Mouse (Mus musculus) cerebellum, adult 11-12 months (tissue): ENCODE measurements around the gene Irs2.

Source experiments
- DNase-seq: peaks from one replicate; pipeline ENCODE4 v3.0.0; 2022

Gene Irs2

DNA sequence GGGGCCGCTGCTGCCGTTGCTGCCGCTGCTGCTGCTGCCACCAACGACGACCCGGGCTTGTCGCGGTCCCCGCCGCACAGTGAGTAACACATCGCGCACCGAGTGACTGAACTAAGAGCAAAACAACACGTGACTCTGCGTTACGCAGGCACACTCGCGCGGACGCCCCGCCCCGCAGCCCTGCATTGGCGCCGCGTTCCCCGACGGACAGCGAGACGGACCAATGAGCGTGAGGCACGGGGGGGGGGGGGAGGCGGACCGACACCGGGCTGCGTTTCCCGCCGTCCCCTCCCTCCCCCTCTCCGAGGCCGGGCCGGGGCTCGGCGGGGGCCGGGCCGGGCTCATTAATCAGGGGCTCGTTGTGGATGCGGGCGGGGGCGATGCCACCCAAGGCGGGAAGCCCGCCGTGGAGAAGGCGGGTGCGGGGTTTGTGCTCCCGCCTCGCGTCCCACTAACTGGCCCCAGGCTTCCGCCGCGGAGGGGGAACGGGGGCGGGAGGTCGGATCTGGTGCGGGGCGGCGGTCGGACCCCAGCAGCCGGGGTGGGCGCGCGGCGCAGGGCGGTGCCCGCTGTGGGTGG is 673 bp upstream of the Irs2 start:
- peak; percentile 98 for DNase-seq

DNA sequence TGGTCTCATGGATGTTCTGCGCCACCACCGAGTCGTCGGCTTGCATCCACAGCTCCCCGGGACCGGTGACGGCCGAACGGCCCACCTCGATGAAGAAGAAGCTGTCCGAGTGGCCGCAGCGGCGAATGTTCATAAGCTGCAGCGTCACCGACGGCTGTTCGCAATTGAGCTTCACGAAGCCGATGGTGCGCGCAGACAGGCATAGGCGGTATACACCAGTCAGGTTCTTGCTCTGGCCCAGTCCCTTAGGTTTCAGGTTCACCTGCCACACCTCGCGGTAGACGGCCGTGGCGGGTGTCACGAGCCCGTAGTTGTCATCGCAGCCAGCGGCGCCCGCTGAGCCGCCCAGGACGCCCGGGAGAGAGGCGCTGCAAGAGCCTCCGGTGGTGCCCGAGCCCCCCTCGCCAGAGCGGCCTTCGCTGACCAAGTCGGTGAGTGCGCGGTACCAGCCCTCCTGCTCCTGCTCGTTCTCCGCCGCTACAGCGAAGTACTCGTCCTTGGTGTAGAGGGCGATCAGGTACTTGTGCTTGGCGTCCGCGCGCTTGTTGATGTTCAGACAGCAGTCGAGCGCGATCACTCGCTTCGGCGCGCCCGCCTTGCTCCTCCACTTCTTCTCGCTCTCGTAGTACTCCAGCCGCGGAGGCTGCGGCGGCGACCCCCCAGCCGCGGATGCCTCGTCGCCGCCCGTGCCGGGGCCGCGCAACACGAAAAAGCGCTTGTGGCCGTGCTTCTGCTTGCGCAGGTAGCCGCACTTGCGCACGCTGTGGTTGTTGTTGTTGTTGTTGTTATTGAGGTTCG is 478 bp downstream of the Irs2 start:
- DNase-seq, result peak; percentile 78

DNA sequence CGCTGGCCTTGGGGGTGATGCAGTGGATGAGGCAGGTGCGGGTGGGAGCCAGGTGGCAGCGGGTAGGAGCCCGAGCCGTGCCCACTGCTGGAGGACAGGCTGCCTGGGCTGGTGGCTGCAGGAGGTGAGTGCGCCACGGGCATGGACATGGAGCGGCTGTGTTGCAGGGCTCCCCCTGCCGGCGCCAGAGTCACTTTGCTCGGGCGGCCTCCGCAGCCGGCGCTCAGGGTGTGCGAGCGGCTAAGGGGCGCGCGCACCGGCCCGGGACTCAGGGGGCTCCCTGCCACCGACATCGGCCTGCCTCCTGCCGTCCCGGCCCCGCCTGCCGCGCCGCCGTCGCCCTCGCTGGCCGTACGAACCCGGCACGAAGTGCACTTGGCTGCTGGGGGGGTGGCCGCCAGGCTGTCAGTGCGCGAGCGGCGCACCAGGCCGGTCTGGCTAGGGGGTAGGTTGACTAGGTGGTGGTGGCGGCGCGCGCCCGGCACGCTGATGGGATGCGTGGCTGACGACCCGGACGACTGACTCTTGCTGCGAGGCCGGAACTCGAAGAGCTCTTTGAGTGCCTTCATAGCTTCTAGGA is 1.2 kb downstream of the Irs2 start:
- peak; percentile 91 for DNase-seq

DNA sequence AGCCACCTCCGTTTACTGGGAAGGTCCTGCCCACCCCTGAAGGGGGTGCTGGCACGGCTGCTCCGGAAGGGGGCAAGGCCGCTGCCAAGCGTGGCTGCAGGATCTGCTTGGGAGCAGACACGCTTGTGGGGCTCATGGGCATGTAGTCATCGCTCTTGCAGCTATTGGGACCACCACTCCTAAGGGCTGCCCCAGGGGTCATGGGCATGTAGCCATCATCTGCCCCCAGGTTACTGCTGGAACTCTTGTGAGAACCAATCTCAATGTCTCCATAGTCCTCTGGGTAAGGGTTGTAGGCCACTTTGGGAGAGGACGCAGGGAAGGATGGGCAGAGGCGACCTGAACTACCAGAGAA is 2.0 kb downstream of the Irs2 start:
- peak; percentile 75 for DNase-seq

DNA sequence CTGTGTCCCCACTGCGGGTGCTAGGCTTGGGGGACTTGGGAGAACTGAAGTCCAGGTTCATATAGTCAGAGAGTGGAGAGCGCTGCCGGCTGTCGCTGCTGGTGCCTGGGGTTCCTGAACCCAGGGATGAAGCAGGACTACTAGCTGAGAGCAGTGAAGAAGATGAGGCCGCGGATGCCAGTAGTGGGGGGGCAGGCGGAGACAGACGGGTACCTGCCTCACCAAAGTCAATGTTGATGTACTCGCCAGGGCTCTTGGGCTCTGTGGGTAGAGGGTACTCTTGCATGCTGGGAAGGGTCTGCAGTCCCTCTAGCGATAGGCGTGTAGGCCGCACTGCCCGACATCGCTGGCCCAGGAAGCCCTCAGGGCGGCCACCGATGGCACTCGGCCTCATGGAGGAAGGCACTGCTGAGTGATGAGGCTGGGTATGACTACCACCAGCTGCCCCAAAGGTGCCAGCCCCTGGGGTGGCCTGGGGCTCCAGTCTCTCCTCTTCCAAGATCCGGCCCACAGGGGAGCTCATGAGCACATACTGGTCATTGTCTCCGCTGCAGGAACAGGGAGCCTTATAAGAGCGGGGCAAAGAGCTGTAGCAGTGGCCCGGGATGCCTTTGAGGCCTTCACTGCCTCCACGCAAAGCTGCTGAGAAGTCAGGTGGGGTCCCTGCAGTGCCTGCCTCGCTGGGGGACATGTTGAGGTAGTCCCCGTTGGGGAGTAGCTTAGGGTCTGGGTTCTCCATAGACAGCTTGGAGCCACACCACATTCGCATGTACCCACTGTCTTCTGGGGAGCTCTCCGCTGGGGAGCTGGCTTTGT is 2.6 kb downstream of the Irs2 start:
- peak; percentile 53 for DNase-seq

DNA sequence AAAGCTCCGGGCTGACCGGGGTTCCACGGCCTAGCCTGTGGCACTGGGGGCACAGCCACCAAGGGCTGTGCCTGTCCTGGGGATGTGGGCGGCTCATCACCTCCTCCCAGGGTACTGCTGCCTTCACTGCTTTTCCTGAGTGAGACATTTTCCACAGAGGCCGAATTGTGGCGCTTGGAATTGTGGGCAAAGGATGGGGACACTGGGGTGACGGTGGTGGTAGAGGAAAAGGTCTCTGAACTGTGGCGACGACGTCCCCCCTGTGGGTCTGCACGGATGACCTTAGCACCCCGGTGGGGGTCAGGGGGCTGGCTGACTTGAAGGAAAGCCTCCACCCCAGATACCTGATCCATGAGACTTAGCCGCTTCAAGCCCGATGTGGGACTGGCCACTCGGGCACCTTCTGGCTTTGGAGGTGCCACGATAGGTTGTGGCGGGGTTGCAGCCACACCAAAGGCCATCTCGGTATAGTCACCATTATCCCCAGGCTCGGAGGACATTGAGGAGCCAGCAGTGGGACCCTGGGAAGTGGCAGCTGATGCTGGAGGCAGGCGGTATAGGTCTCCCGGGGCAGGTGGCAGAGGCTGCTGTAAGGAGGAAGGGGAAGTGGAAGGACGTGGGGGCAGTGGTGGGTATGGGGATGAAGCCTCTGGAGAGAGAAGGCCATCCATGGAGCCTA is 3.3 kb downstream of the Irs2 start:
- peak; percentile 48 for DNase-seq

DNA sequence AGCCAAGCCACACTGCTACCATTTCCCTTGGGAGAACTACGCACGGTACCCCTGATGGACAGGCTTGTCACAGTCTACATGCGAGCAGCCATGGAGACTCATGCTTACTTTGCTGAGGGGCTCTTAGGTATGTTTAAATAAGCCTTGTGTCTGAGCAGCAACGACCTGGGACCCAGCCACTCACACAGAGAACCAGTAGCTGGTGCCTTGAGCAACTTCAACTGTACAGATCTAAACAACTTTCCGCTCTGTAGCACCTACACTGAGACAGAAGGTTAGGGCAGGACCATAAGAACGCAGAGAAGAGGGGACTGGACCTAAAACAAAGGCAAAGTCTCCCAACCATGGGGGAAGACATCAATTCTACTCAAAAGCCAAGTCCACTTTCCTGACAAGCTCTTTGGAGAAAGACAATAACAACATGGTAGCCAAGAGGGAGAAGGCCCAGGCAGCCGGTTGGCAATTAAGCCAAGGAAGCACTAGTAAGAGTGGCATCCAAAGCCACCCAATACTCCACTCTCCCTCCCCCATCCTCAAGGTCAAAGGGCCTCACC is 4.3 kb downstream of the Irs2 start:
- DNase-seq, result no peak

DNA sequence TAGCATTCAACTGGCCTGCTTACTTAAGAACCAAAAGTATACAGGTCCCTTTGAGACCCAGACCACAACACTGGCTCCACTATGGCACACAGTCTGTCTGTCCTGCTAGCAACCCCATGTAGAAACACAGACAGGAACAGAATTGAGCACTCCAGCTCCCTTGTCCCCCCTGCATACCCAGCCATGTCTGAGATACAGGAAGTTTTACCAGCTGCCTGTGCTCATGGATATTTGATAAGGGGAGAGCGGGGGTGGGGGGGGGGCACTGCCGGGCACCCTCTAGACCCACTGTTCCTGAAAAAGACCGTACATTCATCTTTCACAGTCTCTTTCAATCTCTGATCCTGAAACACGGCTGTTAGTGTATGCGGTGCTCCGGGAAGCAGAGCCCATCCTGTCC is 5.0 kb downstream of the Irs2 start:
- no peak for DNase-seq

DNA sequence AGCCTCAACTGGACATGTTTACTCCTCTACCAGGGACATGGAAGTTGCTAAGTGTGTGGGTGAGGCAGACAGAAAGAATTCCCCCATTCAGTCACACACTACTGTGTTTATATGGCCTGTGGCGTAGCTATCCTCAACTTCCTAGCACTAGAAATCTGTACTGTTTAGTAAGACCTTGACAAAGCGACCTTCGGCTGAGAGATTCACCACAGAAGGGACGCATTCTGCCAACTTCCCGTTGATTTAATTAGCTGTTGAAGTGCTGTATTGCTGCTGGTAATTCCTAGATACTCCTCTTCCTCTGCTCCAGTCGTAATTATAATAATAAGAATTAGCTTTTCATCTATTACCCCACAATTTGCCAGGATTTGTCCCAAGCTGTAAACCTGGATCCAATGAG is 5.4 kb downstream of the Irs2 start:
- no peak for DNase-seq

DNA sequence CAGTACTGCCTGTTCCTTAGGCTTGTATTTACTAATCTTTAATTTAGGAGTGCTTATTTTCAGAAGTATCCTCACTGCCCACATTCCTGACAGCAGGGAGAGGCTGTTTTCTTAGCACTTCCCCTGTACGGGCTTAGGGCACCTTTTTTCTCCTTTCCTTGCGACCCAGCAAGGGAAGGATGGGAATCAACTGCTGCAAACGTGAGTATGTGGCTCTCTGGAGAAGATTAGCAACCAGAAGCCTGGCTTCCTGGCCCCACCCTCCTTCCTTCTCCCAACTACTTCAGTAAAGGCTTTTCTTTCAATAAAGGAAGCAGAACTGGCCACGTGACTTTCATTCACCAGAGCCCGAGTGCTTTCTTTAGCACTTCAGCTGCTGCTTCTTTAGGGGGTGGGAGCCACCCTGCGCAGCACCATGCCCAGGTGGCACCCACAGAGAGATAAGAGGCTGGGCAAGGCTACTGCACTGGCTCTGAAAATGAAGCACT is 7.2 kb downstream of the Irs2 start:
- DNase-seq, result no peak

DNA sequence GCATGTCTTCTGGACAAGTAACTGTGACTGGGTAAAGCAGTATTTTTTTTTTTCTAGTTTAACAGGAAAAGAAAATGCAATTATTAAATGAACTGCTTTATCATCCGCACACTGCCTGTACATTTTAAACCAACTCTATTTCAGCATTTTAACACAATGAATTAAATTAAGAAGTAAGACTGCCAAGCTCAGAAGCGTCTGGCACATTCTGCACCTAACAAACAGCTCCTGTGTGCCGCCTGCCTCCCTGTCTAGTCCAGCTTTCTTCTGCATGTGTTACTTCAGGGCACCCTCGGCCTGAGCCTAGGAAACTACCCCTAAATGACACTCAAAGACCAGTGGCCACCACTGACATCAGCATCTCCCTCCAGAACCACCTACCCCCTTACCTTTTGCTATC is 8.7 kb downstream of the Irs2 start:
- DNase-seq, result no peak

DNA sequence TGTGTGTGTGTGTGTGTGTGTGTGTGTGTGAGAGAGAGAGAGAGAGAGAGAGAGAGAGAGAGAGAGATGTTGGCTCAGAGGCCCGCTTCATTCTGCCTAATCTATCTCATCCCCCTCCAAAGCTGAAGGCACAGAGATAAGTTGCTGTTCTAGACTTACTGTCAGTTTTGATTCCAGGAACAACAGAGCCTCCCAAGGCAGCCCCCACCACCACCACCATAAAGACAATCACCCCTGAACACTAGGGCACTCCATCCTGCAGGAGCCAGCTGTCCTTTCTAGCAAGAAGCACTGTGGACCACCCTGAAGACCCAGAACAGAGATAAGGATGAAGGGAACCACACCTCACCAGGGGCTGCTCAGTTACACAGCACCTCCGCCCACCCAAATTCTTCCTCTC is 12.0 kb downstream of the Irs2 start:
- DNase-seq, result no peak

DNA sequence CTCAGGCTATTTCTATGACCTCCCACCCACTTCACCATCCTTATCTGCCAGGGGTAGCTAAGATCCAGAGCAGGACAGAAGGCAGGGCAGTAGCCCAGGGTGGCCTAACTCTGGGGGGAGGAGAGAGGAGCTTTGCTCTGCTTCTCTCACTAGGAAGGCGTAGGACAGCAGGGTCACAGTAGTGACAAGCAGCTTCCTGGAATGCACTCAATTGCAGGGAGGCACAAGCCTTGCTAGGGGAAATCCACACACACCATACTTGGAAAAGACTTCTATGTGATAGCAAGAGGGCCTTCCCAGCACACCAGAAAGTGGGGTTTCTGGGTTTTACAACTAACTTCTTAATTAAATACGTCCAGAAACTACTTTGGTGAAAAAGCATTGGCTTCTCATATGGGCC is 12.5 kb downstream of the Irs2 start:
- no peak for DNase-seq

DNA sequence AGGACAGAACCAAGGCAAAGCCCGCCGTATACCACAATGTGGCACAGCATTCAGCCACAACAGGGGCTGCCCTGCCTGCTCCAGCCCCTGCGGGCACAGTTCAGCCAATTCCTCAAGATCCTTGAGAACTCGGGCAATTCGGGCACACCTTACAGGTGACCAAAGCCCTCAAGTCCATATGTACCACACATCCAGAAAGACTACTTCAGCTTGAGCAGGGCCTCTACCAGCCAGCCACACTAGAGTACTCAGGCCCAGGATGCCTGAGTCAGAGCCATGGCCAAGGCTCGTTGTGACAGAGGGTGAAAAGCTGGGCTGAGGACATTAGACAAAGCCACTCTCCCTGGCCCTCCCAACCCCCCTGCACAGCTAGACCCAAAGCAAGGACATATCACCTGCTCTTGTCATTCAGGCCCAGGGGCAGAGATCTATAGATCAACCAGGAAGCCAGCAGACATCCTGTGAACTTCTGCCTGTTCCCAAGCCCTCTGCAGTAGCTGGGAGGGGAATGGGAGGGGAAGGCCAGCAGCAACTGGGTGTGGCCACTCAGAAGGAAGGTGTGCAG is 13.8 kb downstream of the Irs2 start:
- no peak for DNase-seq

DNA sequence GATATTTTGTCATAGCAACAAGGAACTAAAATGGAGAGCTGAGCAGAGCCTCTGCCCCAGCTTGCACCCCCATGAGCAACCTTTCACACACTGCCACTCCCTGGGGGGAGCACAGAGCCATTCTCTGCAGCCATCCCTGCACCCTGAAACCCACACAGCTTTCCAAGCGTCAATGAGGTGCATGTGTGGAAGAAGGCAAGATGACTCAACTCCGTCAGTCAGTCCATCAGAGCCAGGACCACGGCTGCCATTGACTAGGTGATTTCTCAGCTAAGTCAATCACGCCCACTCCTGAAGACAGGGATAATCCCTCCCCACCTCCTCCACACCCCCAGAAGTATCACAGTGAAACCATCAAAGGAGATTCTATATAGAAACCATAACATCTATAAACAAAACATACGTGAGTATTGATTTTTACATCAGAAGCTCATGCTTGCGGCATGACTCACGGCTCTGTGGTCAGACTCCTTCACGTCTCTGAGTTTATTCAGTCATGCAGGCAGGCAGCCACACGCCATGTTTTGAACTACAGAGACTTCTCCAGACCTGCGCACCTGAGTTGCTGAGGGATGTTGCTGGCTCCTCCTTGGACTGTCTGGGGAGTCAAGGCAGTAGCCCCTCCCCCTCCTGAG is 14.6 kb downstream of the Irs2 start:
- no peak for DNase-seq

DNA sequence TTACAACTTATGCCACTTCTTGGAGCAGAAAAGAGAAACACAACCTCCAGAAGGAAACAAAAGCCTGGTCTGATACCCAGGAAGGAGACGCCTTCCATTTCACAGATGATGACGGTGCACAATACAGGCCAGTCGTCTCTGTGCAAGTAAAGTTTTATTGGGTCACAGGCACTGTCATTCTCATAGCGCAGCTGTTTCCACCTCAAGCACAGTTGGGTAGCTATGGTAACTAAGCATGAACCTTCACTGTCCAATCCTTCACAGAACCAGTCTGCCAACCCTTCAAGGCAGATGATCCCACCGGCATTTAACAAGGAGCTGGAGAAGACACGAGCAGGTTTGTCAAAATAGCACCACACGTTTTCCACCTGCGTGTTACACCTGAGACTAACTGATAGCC is 16.2 kb downstream of the Irs2 start:
- no peak for DNase-seq

DNA sequence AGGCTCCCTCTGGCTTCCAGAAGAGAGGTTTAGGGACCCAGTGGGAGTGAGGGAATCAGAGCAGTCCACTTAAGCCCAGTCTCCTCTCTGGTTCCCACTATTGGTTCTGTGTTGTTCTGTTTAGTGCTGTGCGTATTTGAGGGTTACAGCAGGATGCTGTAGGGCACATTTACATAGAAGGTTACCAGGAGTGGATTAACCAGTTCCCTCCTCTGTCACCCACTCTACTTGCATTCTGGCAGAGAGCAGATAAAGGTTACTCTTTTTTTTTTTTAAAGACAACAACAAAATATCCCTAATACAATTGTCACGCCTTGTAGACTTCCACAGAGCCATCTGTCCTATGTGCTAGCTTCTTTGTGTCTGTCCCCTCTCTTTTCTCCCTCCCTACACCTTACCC is 16.9 kb downstream of the Irs2 start:
- DNase-seq, result no peak

DNA sequence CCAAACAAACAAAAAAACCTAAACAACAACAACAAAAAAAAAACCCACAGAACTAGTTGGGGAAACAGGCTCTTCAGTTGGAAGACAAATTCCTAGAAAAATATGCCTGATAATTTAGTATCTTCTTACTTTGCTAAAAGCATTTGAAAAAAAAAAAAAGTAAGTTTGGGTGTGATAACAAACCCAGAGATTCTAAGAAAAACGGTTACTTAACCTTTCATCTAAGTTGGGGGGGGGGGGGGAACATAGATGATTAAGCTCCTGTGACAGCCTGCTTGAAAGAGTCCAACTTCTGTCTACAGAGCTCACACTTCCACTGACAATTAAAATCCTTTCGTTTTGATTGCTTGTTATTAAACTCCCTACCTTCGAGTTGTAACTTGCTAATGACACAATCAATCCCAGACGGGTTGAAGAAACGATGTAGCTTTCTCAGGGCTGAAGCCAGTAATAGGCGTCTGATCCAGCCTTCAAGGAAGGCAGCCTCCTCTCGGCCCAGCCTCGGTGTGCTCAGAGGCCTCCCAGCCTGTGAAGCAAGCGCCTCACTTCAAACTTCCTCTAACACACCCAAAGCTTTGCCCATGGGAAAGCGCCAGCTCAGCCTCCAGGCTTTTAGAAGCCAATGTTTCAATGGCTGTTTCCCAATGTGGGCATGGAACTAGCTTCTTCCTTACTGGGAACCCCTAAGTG is 17.7 kb downstream of the Irs2 start:
- no peak for DNase-seq

DNA sequence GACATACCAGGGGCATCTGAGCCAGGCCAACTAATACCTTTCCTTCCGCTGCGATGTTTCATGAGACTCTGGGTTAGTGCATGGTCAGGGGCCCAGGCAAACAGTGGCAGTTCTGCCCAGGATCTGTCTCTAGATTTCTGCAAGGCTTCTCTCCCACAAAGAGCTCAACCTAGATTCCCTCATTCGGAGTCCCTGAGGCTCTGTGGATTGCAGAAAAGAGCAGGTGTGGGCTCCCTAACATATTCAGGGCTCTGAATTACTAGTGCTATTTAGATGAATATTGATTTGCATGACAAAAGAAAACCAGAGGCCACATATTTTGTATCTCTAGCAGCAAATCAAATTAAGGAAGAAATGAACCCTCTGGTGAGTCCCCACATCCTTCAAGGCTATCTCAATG is 18.3 kb downstream of the Irs2 start:
- no peak for DNase-seq

DNA sequence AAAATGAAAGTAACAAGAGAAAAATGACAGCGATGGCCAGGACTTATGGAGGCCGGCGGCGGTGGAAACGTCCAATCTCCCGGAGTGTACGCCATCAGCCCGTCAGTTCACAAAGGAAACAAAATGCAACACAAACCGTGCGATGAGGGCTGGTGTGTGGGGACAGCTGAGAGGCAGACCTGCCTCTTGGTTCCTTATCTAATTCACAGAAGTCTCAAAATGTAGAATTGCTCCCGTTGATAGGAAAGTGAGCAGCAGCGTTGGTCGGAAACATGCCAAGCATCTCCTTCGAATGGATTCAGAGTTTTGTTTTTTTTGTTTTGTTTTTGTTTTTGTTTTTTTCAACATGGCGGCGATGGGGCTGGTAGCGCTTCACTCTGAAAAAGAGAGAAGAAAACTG is 21.6 kb downstream of the Irs2 start:
- DNase-seq, result no peak

DNA sequence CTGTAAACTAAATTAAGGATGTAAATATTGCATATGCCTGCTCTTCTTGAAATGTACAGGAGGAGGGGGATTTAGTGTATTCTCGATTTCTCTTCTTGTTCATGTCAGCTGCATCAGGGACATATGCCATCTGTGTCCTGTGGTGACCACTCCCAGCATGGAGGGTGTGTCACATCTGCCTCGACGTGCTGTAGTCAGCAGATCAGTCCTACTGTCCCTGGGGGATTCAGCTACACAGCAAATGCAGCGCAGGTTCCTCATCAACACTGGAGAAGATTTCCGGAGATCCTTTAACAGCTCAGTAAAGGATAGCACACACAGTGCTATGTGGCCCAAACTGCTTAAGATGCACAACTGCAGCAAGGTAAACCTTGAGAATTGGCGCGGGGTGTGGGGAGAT is 23.2 kb downstream of the Irs2 start:
- DNase-seq, result no peak
